17 mouse cellular contexts compared by ENCODE assay signal in genomic region chr1:136784178-136784577, GRCm38 (mm10).
DNase-seq lines count a peak whose midpoint lies in the region; ATAC-seq and TF ChIP-seq lines count a peak whose summit lies in the region.
"Had no signal": no experiment of that assay in that cellular context is flagged by ENCODE, and none has a peak within 500 bp of the region (broad histone marks: within the 10 kb centered on the region; RNA-seq: fewer than 3 reads in every experiment).

No protein-coding gene starts in this region.

- TF ChIP-seq CTCF in kidney, adult 2 months (conservative IDR thresholded peaks at IDR 0.05; ENCODE audit: insufficient read depth, insufficient read length, low read depth, low read length): no peak

- H3K4me3 ChIP-seq in kidney, adult 2 months (ENCODE audit: insufficient read depth, low read depth, low read length): no peak overlapping the region
- H3K4me3 ChIP-seq in kidney, embryonic 15.5 days (replicated peaks): no peak overlapping the region
- no peak overlapping the region for H3K4me3 ChIP-seq in lung, embryonic 15.5 days
- H3K4me3 ChIP-seq in hindbrain, embryonic 11.5 days (ENCODE audit: low read depth, low read length): no peak overlapping the region
- H3K4me3 ChIP-seq: gastrocnemius, adult 2 months; liver, embryonic 12.5 days had no signal

- no peak overlapping the region for H3K4me2 ChIP-seq in kidney, embryonic 15.5 days
- no peak overlapping the region for H3K4me2 ChIP-seq in lung, embryonic 15.5 days
- no peak overlapping the region for H3K4me2 ChIP-seq in hindbrain, embryonic 11.5 days (replicated peaks; ENCODE audit: low read depth, low read length)
- H3K4me2 ChIP-seq: liver, embryonic 12.5 days had no signal

- no peaks in the 10 kb centered on the region for H3K4me1 ChIP-seq in kidney, adult 2 months (ENCODE audit: control insufficient read depth, insufficient read depth, low read length)
- H3K4me1 ChIP-seq in kidney, embryonic 15.5 days: peaks cover 18% of the 10 kb centered on the region
- peaks cover 17% of the 10 kb centered on the region for H3K4me1 ChIP-seq in lung, embryonic 15.5 days
- H3K4me1 ChIP-seq in hindbrain, embryonic 11.5 days (replicated peaks; ENCODE audit: control insufficient read depth, insufficient read depth, low read length): peaks cover 4% of the 10 kb centered on the region
- H3K4me1 ChIP-seq: liver, embryonic 12.5 days had no signal

- no peaks in the 10 kb centered on the region for H3K9me3 ChIP-seq in kidney, embryonic 15.5 days (replicated peaks)
- H3K9me3 ChIP-seq in lung, embryonic 15.5 days: no peaks in the 10 kb centered on the region
- H3K9me3 ChIP-seq in hindbrain, embryonic 11.5 days (ENCODE audit: control insufficient read depth, low read length): no peaks in the 10 kb centered on the region
- H3K9me3 ChIP-seq: liver, embryonic 12.5 days had no signal

- no peak for TF ChIP-seq POLR2A in kidney, adult 2 months (IDR thresholded peaks at IDR 0.05; ENCODE audit: low read depth, low read length)

- no peak overlapping the region for H3K27ac ChIP-seq in kidney, adult 2 months (ENCODE audit: insufficient read depth, low read depth, low read length)
- H3K27ac ChIP-seq in kidney, embryonic 15.5 days: peak overlapping the region; percentile 41; the same call in 1 of the 2 replicates
- peak overlapping the region; percentile 30; the same call in 1 of the 2 replicates for H3K27ac ChIP-seq in lung, embryonic 15.5 days
- H3K27ac ChIP-seq in hindbrain, embryonic 11.5 days (ENCODE audit: low read depth, low read length): no peak overlapping the region
- H3K27ac ChIP-seq: gastrocnemius, adult 2 months; liver, embryonic 12.5 days had no signal

- no peaks in the 10 kb centered on the region for H3K27me3 ChIP-seq in kidney, adult 2 months (replicated peaks; ENCODE audit: control insufficient read depth, insufficient read depth, low read length)
- peaks cover 12% of the 10 kb centered on the region; the same call in 1 of the 2 replicates for H3K27me3 ChIP-seq in kidney, embryonic 15.5 days
- H3K27me3 ChIP-seq in lung, embryonic 15.5 days: no peaks in the 10 kb centered on the region
- H3K27me3 ChIP-seq in hindbrain, embryonic 11.5 days (ENCODE audit: control insufficient read depth, insufficient read depth, low read length): no peaks in the 10 kb centered on the region
- H3K27me3 ChIP-seq: liver, embryonic 12.5 days had no signal

- no peak for ATAC-seq in kidney, embryonic 15.5 days (replicated peaks; ENCODE audit: low FRiP score)
- peak; percentile 33; the same call in 1 of the 2 replicates for ATAC-seq in lung, embryonic 15.5 days (ENCODE audit: borderline replicate concordance, extremely low read depth, low FRiP score, low TSS enrichment)
- ATAC-seq in hindbrain, embryonic 11.5 days (ENCODE audit: low FRiP score): no peak
- ATAC-seq: forebrain, embryonic 14.5 days; liver, embryonic 12.5 days had no signal

- 64% methylated on average over 9 of the region's 9 CpGs for WGBS in kidney, adult 2 months
- 67% methylated on average over 9 of the region's 9 CpGs for WGBS in kidney, embryonic 15.5 days
- 33% methylated on average over 9 of the region's 9 CpGs for WGBS in lung, embryonic 15.5 days
- 69% methylated on average over 9 of the region's 9 CpGs for WGBS in hindbrain, embryonic 11.5 days

- H3K36me3 ChIP-seq in kidney, adult 2 months (ENCODE audit: control insufficient read depth, insufficient read depth, low read length): no peaks in the 10 kb centered on the region
- no peaks in the 10 kb centered on the region for H3K36me3 ChIP-seq in kidney, embryonic 15.5 days
- no peaks in the 10 kb centered on the region for H3K36me3 ChIP-seq in lung, embryonic 15.5 days
- no peaks in the 10 kb centered on the region for H3K36me3 ChIP-seq in hindbrain, embryonic 11.5 days (ENCODE audit: control insufficient read depth, insufficient read depth, low read length)
- H3K36me3 ChIP-seq: liver, embryonic 12.5 days had no signal

- no peak overlapping the region for H3K9ac ChIP-seq in kidney, embryonic 15.5 days
- H3K9ac ChIP-seq in lung, embryonic 15.5 days: no peak overlapping the region
- H3K9ac ChIP-seq in hindbrain, embryonic 11.5 days (ENCODE audit: low read depth, low read length): no peak overlapping the region
- H3K9ac ChIP-seq: liver, embryonic 12.5 days had no signal

- DNase-seq in kidney, adult 2 months: peak; percentile 57
- DNase-seq in kidney, adult 18-20 months: no peak
- peak; percentile 12 for DNase-seq in mesoderm, embryonic 11.5 days (ENCODE audit: low read depth, low spot score)
- no peak for DNase-seq in frontal cortex, postnatal 14 days (ENCODE audit: low spot score in 2 of 2)
- DNase-seq in cerebellum, adult 9-11 months: no peak
- no peak for DNase-seq in hindbrain, embryonic 11.5 days (ENCODE audit: low spot score)
- DNase-seq: adrenal gland, adult 8-10 months; B cell, adult 2 months; cerebellum, postnatal 10 days; gastrocnemius, adult 2 months; layer of hippocampus, postnatal 36 days; left cerebral cortex, postnatal 4 days; spleen, adult 18-20 months had no signal

Comparison
In these comparisons a context has a peak if more than half of its experiments do, and no peak if none do; other contexts are left out.
1. DNase-seq: peak in kidney, adult 2 months (single experiment) and mesoderm, embryonic 11.5 days (single experiment); none in kidney, adult 18-20 months (single experiment), frontal cortex, postnatal 14 days (0 of 2), cerebellum, adult 9-11 months (single experiment) and hindbrain, embryonic 11.5 days (single experiment).
2. H3K27ac ChIP-seq: peak in kidney, embryonic 15.5 days (single experiment) and lung, embryonic 15.5 days (single experiment); none in kidney, adult 2 months (single experiment) and hindbrain, embryonic 11.5 days (single experiment).